Mouse (Mus musculus): ENCODE data around the gene Ldlrad2. TPM values are rescaled to one million over a fixed set of nuclear protein-coding genes. Genes with fewer than 3 reads are reported as not detected.

Ldlrad2 gene
- total and polyA plus RNA-seq, 3 experiments = not detected

GRCm38 (mm10) chr4:137578181-137578845 lies 3.9 kb upstream of the Ldlrad2 start:
- no peak overlapping the region for H3K4me3 ChIP-seq (ENCODE audit: low read depth, low read length)
- TF ChIP-seq POLR2AphosphoS5 (IDR thresholded peaks at IDR 0.05; ENCODE audit: insufficient replicate concordance, low read depth, low read length) (no peak), GATA2 (IDR thresholded peaks at IDR 0.05; ENCODE audit: borderline replicate concordance, low read depth, low read length) (no peak), CTCF (IDR thresholded peaks at IDR 0.05; ENCODE audit: low read depth, low read length) (no peak), GATA1 (IDR thresholded peaks at IDR 0.05; ENCODE audit: borderline replicate concordance, low read length) (no peak), TAL1 (conservative IDR thresholded peaks at IDR 0.05; ENCODE audit: low read depth, low read length) (no peak)
- DNase-seq (ENCODE audit: low spot score) (no peak), ATAC-seq (ENCODE audit: extremely low read depth, insufficient number of reproducible peaks, low FRiP score, poor library complexity, severe bottlenecking) (no peak)
- peaks cover 24% of the 10 kb centered on the region for H3K27me3 ChIP-seq (ENCODE audit: insufficient read depth, low read length)
- no peaks in the 10 kb centered on the region for H3K9me3 ChIP-seq (replicated peaks)
- no peaks in the 10 kb centered on the region for H3K36me3 ChIP-seq (replicated peaks)
- H3K4me1 ChIP-seq (ENCODE audit: insufficient read depth, low read depth, low read length) = no peaks in the 10 kb centered on the region; the same call in 1 of the 2 replicates

GRCm38 (mm10) chr4:137577486-137577885 lies 3.1 kb upstream of the Ldlrad2 start:
- Histone ChIP-seq H3K9me3 (replicated peaks) (no peaks in the 10 kb centered on the region), H3K27me3 (ENCODE audit: insufficient read depth, low read length) (peaks cover 24% of the 10 kb centered on the region), H3K4me1 (ENCODE audit: insufficient read depth, low read depth, low read length) (no peaks in the 10 kb centered on the region; the same call in 1 of the 2 replicates), H3K4me3 (ENCODE audit: low read depth, low read length) (no peak overlapping the region), H3K36me3 (replicated peaks) (no peaks in the 10 kb centered on the region)
- no peak for ATAC-seq (ENCODE audit: extremely low read depth, insufficient number of reproducible peaks, low FRiP score, poor library complexity, severe bottlenecking)
- TF ChIP-seq GATA2 (IDR thresholded peaks at IDR 0.05; ENCODE audit: borderline replicate concordance, low read depth, low read length) = no peak
- no peak for TF ChIP-seq GATA1 (IDR thresholded peaks at IDR 0.05; ENCODE audit: borderline replicate concordance, low read length)
- TF ChIP-seq CTCF (IDR thresholded peaks at IDR 0.05; ENCODE audit: low read depth, low read length) = no peak
- no peak for TF ChIP-seq POLR2AphosphoS5 (IDR thresholded peaks at IDR 0.05; ENCODE audit: insufficient replicate concordance, low read depth, low read length)
- no peak for TF ChIP-seq TAL1 (conservative IDR thresholded peaks at IDR 0.05; ENCODE audit: low read depth, low read length)
- DNase-seq (ENCODE audit: low spot score) = no peak

GRCm38 (mm10) chr4:137569873-137570272 lies 4.5 kb downstream of the Ldlrad2 start:
- H3K27me3 ChIP-seq (ENCODE audit: insufficient read depth, low read length) = peaks cover 8% of the 10 kb centered on the region; the same call in 1 of the 2 replicates
- H3K36me3 ChIP-seq (replicated peaks) = no peaks in the 10 kb centered on the region
- TF ChIP-seq POLR2AphosphoS5 (IDR thresholded peaks at IDR 0.05; ENCODE audit: insufficient replicate concordance, low read depth, low read length) (no peak), GATA1 (IDR thresholded peaks at IDR 0.05; ENCODE audit: borderline replicate concordance, low read length) (no peak), TAL1 (conservative IDR thresholded peaks at IDR 0.05; ENCODE audit: low read depth, low read length) (no peak), CTCF (IDR thresholded peaks at IDR 0.05; ENCODE audit: low read depth, low read length) (no peak), GATA2 (IDR thresholded peaks at IDR 0.05; ENCODE audit: borderline replicate concordance, low read depth, low read length) (no peak)
- H3K9me3 ChIP-seq (replicated peaks) = no peaks in the 10 kb centered on the region
- DNase-seq (ENCODE audit: low spot score) (no peak), ATAC-seq (ENCODE audit: extremely low read depth, insufficient number of reproducible peaks, low FRiP score, poor library complexity, severe bottlenecking) (no peak)
- H3K4me3 ChIP-seq (ENCODE audit: low read depth, low read length) = no peak overlapping the region
- H3K4me1 ChIP-seq (ENCODE audit: insufficient read depth, low read depth, low read length) = no peaks in the 10 kb centered on the region

- ATAC-seq (ENCODE audit: extremely low read depth, insufficient number of reproducible peaks, low FRiP score, poor library complexity, severe bottlenecking) (no peak), DNase-seq (ENCODE audit: low spot score) (no peak)
- H3K4me3 ChIP-seq (ENCODE audit: low read depth, low read length) = no peak overlapping the region
- H3K4me1 ChIP-seq (ENCODE audit: insufficient read depth, low read depth, low read length) = no peaks in the 10 kb centered on the region
- TF ChIP-seq GATA1 (IDR thresholded peaks at IDR 0.05; ENCODE audit: borderline replicate concordance, low read length) = no peak
- TF ChIP-seq GATA2 (IDR thresholded peaks at IDR 0.05; ENCODE audit: borderline replicate concordance, low read depth, low read length) = no peak
- TF ChIP-seq TAL1 (conservative IDR thresholded peaks at IDR 0.05; ENCODE audit: low read depth, low read length) = no peak
- TF ChIP-seq POLR2AphosphoS5 (IDR thresholded peaks at IDR 0.05; ENCODE audit: insufficient replicate concordance, low read depth, low read length) = no peak
- TF ChIP-seq CTCF (IDR thresholded peaks at IDR 0.05; ENCODE audit: low read depth, low read length) = no peak
- peaks cover 2% of the 10 kb centered on the region; the same call in 1 of the 2 replicates for H3K27me3 ChIP-seq (ENCODE audit: insufficient read depth, low read length)
- H3K36me3 ChIP-seq (replicated peaks) = no peaks in the 10 kb centered on the region
- no peaks in the 10 kb centered on the region for H3K9me3 ChIP-seq (replicated peaks)
These were observed 17.6 kb downstream of the Ldlrad2 start for GRCm38 (mm10) chr4:137556673-137557210.

- H3K27me3 ChIP-seq (ENCODE audit: insufficient read depth, low read length) = peaks cover 2% of the 10 kb centered on the region; the same call in 1 of the 2 replicates
- ATAC-seq (ENCODE audit: extremely low read depth, insufficient number of reproducible peaks, low FRiP score, poor library complexity, severe bottlenecking) (no peak), DNase-seq (ENCODE audit: low spot score) (no peak)
- TF ChIP-seq GATA1 (IDR thresholded peaks at IDR 0.05; ENCODE audit: borderline replicate concordance, low read length) (no peak), CTCF (IDR thresholded peaks at IDR 0.05; ENCODE audit: low read depth, low read length) (no peak), GATA2 (IDR thresholded peaks at IDR 0.05; ENCODE audit: borderline replicate concordance, low read depth, low read length) (no peak), POLR2AphosphoS5 (IDR thresholded peaks at IDR 0.05; ENCODE audit: insufficient replicate concordance, low read depth, low read length) (no peak), TAL1 (conservative IDR thresholded peaks at IDR 0.05; ENCODE audit: low read depth, low read length) (no peak)
- H3K4me3 ChIP-seq (ENCODE audit: low read depth, low read length) = no peak overlapping the region
- H3K9me3 ChIP-seq (replicated peaks) = no peaks in the 10 kb centered on the region
- no peaks in the 10 kb centered on the region for H3K4me1 ChIP-seq (ENCODE audit: insufficient read depth, low read depth, low read length)
- no peaks in the 10 kb centered on the region for H3K36me3 ChIP-seq (replicated peaks)
These were observed 20.9 kb downstream of the Ldlrad2 start for GRCm38 (mm10) chr4:137553466-137553865.

GRCm38 (mm10) chr4:137546003-137546525 lies 28.3 kb downstream of the Ldlrad2 start:
- Histone ChIP-seq H3K36me3 (replicated peaks) (no peaks in the 10 kb centered on the region), H3K4me3 (ENCODE audit: low read depth, low read length) (no peak overlapping the region), H3K27me3 (ENCODE audit: insufficient read depth, low read length) (peaks cover 4% of the 10 kb centered on the region; the same call in 1 of the 2 replicates), H3K9me3 (replicated peaks) (no peaks in the 10 kb centered on the region), H3K4me1 (ENCODE audit: insufficient read depth, low read depth, low read length) (no peaks in the 10 kb centered on the region)
- no peak for TF ChIP-seq GATA1 (IDR thresholded peaks at IDR 0.05; ENCODE audit: borderline replicate concordance, low read length)
- no peak for TF ChIP-seq GATA2 (IDR thresholded peaks at IDR 0.05; ENCODE audit: borderline replicate concordance, low read depth, low read length)
- TF ChIP-seq CTCF (IDR thresholded peaks at IDR 0.05; ENCODE audit: low read depth, low read length) = no peak
- TF ChIP-seq POLR2AphosphoS5 (IDR thresholded peaks at IDR 0.05; ENCODE audit: insufficient replicate concordance, low read depth, low read length) = no peak
- TF ChIP-seq TAL1 (conservative IDR thresholded peaks at IDR 0.05; ENCODE audit: low read depth, low read length) = no peak
- ATAC-seq (ENCODE audit: extremely low read depth, insufficient number of reproducible peaks, low FRiP score, poor library complexity, severe bottlenecking) (no peak), DNase-seq (ENCODE audit: low spot score) (no peak)
